Mouse (Mus musculus) megakaryocyte, embryonic 14.5 days (primary cell): ENCODE measurements around the gene Ptpn9.

Source experiments
- FLI1 ChIP-seq: IDR thresholded peaks from 2 replicates; pipeline ENCODE4 v1.6.1; 2012; ENCODE audit warnings: low read length, inconsistent platforms, mixed read lengths
- GATA1 ChIP-seq: IDR thresholded peaks from 3 replicates; pipeline ENCODE4 v1.6.1; 2012; ENCODE audit warnings: mixed read lengths, low read length, inconsistent platforms, borderline replicate concordance

GRCm38 (mm10) chr9:56949767-56950166 lies 45.0 kb upstream of the Ptpn9 start:
- TF ChIP-seq GATA1 (no peak), FLI1 (no peak)
